Mouse (Mus musculus): ENCODE data around the gene Phykpl. TPM values are rescaled to one million over a fixed set of nuclear protein-coding genes. Genes with fewer than 3 reads are reported as not detected.
A peak's percentile ranks its signal among the peaks of the same experiment; 100 is the strongest.

The Phykpl gene
- polyA plus RNA-seq, 1 experiment from 2014 or later = 23.3 TPM

- no peak for TF ChIP-seq CTCF (IDR thresholded peaks at IDR 0.05; ENCODE audit: low read depth)
- 4% methylated on average over 7 of the region's 7 CpGs for WGBS
- no peak for ATAC-seq (ENCODE audit: insufficient read depth)
- peak; percentile 63 for DNase-seq
- Histone ChIP-seq H3K4me1 (ENCODE audit: insufficient read depth) (peaks cover 8% of the 10 kb centered on the region; the same call in 1 of the 2 replicates), H3K4me2 (peak overlapping the region; percentile 97), H3K36me3 (ENCODE audit: insufficient read depth) (peaks cover 9% of the 10 kb centered on the region; the same call in 1 of the 2 replicates), H3K27me3 (ENCODE audit: insufficient read depth, low read length) (no peaks in the 10 kb centered on the region), H3K9me3 (ENCODE audit: low read depth, low read length) (no peaks in the 10 kb centered on the region), H3K4me3 (ENCODE audit: low read depth, low read length) (peak overlapping the region; percentile 68), H3K9ac (peak overlapping the region; percentile 78), H3K27ac (ENCODE audit: low read depth) (peak overlapping the region; percentile 60; the same call in 1 of the 2 replicates)
Measured at GRCm38 (mm10) chr11:51649889-51650199, 65.3 kb downstream of the Phykpl start.

- H3K4me1 ChIP-seq (ENCODE audit: insufficient read depth) = peaks cover 8% of the 10 kb centered on the region; the same call in 1 of the 2 replicates
- no peak for TF ChIP-seq CTCF (IDR thresholded peaks at IDR 0.05; ENCODE audit: low read depth)
- H3K4me3 ChIP-seq (ENCODE audit: low read depth, low read length) = peak overlapping the region; percentile 68
- no peak for DNase-seq
- peak overlapping the region; percentile 97 for H3K4me2 ChIP-seq
- H3K9ac ChIP-seq = peak overlapping the region; percentile 78
- H3K27ac ChIP-seq (ENCODE audit: low read depth) = peak overlapping the region; percentile 60; the same call in 1 of the 2 replicates
- no peaks in the 10 kb centered on the region for H3K9me3 ChIP-seq (ENCODE audit: low read depth, low read length)
- peak; percentile 47 for ATAC-seq (ENCODE audit: insufficient read depth)
- H3K27me3 ChIP-seq (ENCODE audit: insufficient read depth, low read length) = no peaks in the 10 kb centered on the region
- H3K36me3 ChIP-seq (ENCODE audit: insufficient read depth) = peaks cover 7% of the 10 kb centered on the region; the same call in 1 of the 2 replicates
- under 1% methylated on average over 30 of the region's 30 CpGs for WGBS
Measured at GRCm38 (mm10) chr11:51650261-51650660, 65.7 kb downstream of the Phykpl start.

GRCm38 (mm10) chr11:51650691-51651515, 66.3 kb downstream of the Phykpl start, which contains the start of the genes N4bp3 and D930048N14Rik:
TSS of gene N4bp3 (minus strand) at chr11:51650842.
TSS of gene D930048N14Rik (plus strand) at chr11:51650954.
- Histone ChIP-seq H3K4me2 (peak within 1 kb of the TSS; percentile 97), H3K4me1 (ENCODE audit: insufficient read depth) (peaks cover 8% of the 10 kb centered on the region; the same call in 1 of the 2 replicates), H3K9ac (peak within 1 kb of the TSS; percentile 78), H3K4me3 (ENCODE audit: low read depth, low read length) (peak within 1 kb of the TSS; percentile 68), H3K27me3 (ENCODE audit: insufficient read depth, low read length) (no peaks in the 10 kb centered on the region), H3K9me3 (ENCODE audit: low read depth, low read length) (no peaks in the 10 kb centered on the region), H3K27ac (ENCODE audit: low read depth) (peak within 1 kb of the TSS; percentile 60), H3K36me3 (ENCODE audit: insufficient read depth) (0 out of 2 replicates have a peak, but pooled peaks cover 2% of the 10 kb centered on the region)
- no peak for TF ChIP-seq CTCF (IDR thresholded peaks at IDR 0.05; ENCODE audit: low read depth)
- ATAC-seq (ENCODE audit: insufficient read depth) (peak; percentile 74), DNase-seq (peak; percentile 85)
- 1% methylated on average over 68 of the region's 70 CpGs for WGBS

- DNase-seq (no peak), ATAC-seq (ENCODE audit: insufficient read depth) (no peak)
- H3K27ac ChIP-seq (ENCODE audit: low read depth) = no peak overlapping the region
- no peak overlapping the region for H3K4me2 ChIP-seq
- no peaks in the 10 kb centered on the region for H3K9me3 ChIP-seq (ENCODE audit: low read depth, low read length)
- H3K36me3 ChIP-seq (ENCODE audit: insufficient read depth) = no peaks in the 10 kb centered on the region
- H3K9ac ChIP-seq = no peak overlapping the region
- no peak for TF ChIP-seq CTCF (IDR thresholded peaks at IDR 0.05; ENCODE audit: low read depth)
- H3K4me3 ChIP-seq (ENCODE audit: low read depth, low read length) = no peak overlapping the region
- 87% methylated on average over 4 of the region's 4 CpGs for WGBS
- H3K27me3 ChIP-seq (ENCODE audit: insufficient read depth, low read length) = no peaks in the 10 kb centered on the region
- H3K4me1 ChIP-seq (ENCODE audit: insufficient read depth) = peaks cover 8% of the 10 kb centered on the region; the same call in 1 of the 2 replicates
Measured at GRCm38 (mm10) chr11:51652889-51653418, 68.4 kb downstream of the Phykpl start.

- H3K27me3 ChIP-seq (ENCODE audit: insufficient read depth, low read length) = no peaks in the 10 kb centered on the region
- no peak for ATAC-seq (ENCODE audit: insufficient read depth)
- DNase-seq = no peak
- no peak overlapping the region for H3K9ac ChIP-seq
- H3K27ac ChIP-seq (ENCODE audit: low read depth) = no peak overlapping the region
- no peak overlapping the region for H3K4me2 ChIP-seq
- H3K36me3 ChIP-seq (ENCODE audit: insufficient read depth) = no peaks in the 10 kb centered on the region
- H3K4me3 ChIP-seq (ENCODE audit: low read depth, low read length) = no peak overlapping the region
- no peaks in the 10 kb centered on the region for H3K9me3 ChIP-seq (ENCODE audit: low read depth, low read length)
- no peak for TF ChIP-seq CTCF (IDR thresholded peaks at IDR 0.05; ENCODE audit: low read depth)
- peaks cover 5% of the 10 kb centered on the region; the same call in 1 of the 2 replicates for H3K4me1 ChIP-seq (ENCODE audit: insufficient read depth)
- 74% methylated on average over 6 of the region's 6 CpGs for WGBS
Measured at GRCm38 (mm10) chr11:51653736-51654135, 69.2 kb downstream of the Phykpl start.

Other genes starting within 250 kb of the Phykpl start
- gene Hnrnpab, start 22.1 kb downstream of the Phykpl start, polyA plus RNA-seq (2014; fragmentation: Nextera tagmentation; extraction: Ambion mirVana) = 676 and 703 TPM in 2 replicates
- 178 and 187 TPM in 2 replicates for gene Nhp2, start 35.0 kb downstream of the Phykpl start, polyA plus RNA-seq (2014; fragmentation: Nextera tagmentation; extraction: Ambion mirVana)
- gene Rmnd5b, start 51.1 kb downstream of the Phykpl start, polyA plus RNA-seq (2014; fragmentation: Nextera tagmentation; extraction: Ambion mirVana) = 39.4 and 43.6 TPM in 2 replicates
- gene N4bp3, start 66.1 kb downstream of the Phykpl start, polyA plus RNA-seq (2014; fragmentation: Nextera tagmentation; extraction: Ambion mirVana) = 35.5 and 39.2 TPM in 2 replicates
- gene D930048N14Rik, start 66.2 kb downstream of the Phykpl start, polyA plus RNA-seq (2014; fragmentation: Nextera tagmentation; extraction: Ambion mirVana) = 3.4 TPM in 2 replicates
- gene 0610009B22Rik, start 104.1 kb downstream of the Phykpl start, polyA plus RNA-seq (2014; fragmentation: Nextera tagmentation; extraction: Ambion mirVana) = 81.0 and 86.4 TPM in 2 replicates
- gene Sec24a, start 178.9 kb downstream of the Phykpl start, polyA plus RNA-seq (2014; fragmentation: Nextera tagmentation; extraction: Ambion mirVana) = 16.3 and 16.8 TPM in 2 replicates
- gene Sar1b, start 178.9 kb downstream of the Phykpl start, polyA plus RNA-seq (2014; fragmentation: Nextera tagmentation; extraction: Ambion mirVana) = 105 and 109 TPM in 2 replicates